Mouse (Mus musculus) fat pad, adult 2 months (tissue): ENCODE results near the gene Zfp593.
A peak's percentile ranks its signal among the peaks of the same experiment; 100 is the strongest.
"Not testable (repeated sequence)": the region's sequence is repeated elsewhere in the genome, so short reads cannot be mapped to it uniquely, and the experiment has no call there.

Experiments used
- DNase-seq: peaks from one replicate; pipeline ENCODE4 v3.0.0-alpha.2; 2011; ENCODE audit warnings: low read depth, low spot score; ENCODE audit errors: extremely low read depth

Gene Zfp593

GRCm38 (mm10) chr4:134245148-134245843 lies at the start of gene Zfp593:
Zfp593 (minus strand) TSS chr4:134245592.
- peak; percentile 25 for DNase-seq

DNA sequence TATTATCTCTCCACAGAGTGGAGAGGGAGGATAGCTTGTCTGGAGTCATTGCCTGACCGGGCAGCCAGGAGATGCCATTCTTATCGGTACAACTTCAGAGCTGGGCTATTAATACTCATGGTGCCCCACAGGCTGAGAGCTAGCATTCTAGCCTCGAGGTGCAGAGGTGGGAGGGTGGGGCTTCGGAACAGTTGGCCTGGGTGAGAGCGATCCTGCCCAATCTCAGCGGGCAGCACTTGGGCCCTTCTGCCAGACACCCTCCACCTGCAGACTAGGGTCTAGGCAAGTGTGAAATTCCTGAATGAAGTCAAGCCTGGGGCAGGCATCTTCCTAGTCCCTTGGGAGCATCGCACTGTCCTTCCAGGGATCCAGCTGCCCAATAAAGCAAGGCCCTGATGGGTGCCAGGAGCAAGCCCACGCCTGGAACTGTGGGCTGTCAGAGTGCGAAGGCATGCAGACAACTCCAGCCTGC lies 48.3 kb upstream of the Zfp593 start:
- DNase-seq: no peak

- DNase-seq: no peak
Observed at GRCm38 (mm10) chr4:134293061-134293691, 47.8 kb upstream of the Zfp593 start.

DNA sequence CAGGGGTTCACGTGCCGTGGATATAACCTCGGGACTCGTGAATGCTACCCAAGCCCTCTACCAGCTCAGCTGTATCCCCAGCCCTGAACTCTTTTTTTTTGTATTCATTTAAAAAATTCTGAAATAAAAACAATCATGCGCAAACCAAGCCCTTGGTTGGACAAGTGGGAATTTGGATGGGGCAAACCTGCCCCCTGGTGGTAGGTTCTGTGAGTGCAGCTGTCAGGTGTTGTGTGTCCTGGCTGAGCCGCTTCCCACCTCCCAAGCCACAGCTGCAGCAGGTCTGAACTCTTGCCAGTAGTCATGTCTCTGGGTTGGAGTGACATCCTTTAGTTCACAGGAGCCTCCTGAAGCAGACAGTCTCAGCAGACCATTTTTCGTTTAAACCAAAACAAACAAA lies 46.7 kb upstream of the Zfp593 start:
- no peak for DNase-seq

DNA sequence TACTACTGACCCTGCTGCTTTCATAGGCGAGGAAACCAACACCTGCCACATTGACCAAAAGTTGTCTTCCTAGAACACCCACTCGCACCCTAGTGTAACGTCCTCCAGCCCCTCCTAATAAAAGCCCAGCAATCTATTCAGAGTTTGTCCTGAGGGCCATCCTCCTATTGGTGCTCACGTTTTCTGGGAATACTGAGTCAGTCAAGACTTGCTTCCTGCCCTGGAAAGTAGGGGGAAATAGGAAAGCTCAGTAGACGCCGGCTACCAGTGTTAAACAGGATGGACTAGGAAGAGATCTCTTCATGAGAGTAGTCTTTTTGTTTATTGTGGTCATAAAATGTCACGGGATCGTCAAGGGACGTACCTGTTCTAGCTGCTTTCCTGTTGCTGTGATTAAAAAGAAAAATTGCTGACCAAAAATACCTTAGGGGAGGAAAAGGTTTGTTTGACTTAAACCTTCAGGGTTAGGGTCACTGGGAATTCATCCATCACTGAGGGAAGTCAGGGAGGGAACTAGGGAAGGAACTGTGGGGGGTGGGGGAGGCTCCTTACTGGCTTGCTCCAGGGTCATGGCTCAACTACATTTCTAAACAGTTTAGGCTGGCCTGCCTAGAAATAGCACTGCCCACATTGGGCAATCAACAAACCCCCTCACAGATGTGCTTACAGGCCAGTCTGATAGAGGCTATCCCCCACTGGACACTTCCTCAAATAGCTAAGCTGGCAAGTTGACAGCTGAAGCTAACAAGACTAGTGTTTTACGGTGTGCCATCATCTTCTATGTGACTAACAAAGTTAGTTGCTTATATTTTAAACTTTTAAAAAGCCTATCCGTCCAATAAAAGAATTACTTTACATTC lies 43.2 kb upstream of the Zfp593 start:
- DNase-seq: no peak

DNA sequence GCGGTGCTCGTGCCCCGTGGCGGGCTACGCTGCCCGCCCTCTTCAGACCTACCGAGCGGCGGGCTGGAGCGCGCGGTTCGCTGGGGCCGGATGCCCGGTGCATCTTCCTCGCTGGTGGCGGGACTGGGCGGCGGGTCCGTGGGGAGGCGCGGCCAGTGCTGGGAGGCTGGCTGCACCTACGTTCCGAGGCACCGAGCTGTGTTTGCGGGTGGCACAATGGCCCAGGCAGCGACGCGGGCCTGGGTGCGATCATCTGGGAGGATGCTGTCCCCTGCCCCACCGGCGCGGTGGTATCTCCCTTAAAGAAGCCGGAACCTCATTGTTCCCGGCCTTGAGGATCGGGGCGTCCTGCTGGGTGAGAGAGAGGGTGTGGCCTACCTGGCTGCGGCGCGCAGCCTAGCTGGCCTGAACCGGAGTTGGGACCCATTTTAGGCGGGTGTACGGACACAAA lies 42.2 kb upstream of the Zfp593 start, which contains the start of gene Pdik1l:
Gene Pdik1l, minus strand, starts transcription at position 321 of the 451 bp plus-strand sequence.
- no peak for DNase-seq

- DNase-seq: no peak
Observed at GRCm38 (mm10) chr4:134287168-134287564, 41.8 kb upstream of the Zfp593 start.

DNA sequence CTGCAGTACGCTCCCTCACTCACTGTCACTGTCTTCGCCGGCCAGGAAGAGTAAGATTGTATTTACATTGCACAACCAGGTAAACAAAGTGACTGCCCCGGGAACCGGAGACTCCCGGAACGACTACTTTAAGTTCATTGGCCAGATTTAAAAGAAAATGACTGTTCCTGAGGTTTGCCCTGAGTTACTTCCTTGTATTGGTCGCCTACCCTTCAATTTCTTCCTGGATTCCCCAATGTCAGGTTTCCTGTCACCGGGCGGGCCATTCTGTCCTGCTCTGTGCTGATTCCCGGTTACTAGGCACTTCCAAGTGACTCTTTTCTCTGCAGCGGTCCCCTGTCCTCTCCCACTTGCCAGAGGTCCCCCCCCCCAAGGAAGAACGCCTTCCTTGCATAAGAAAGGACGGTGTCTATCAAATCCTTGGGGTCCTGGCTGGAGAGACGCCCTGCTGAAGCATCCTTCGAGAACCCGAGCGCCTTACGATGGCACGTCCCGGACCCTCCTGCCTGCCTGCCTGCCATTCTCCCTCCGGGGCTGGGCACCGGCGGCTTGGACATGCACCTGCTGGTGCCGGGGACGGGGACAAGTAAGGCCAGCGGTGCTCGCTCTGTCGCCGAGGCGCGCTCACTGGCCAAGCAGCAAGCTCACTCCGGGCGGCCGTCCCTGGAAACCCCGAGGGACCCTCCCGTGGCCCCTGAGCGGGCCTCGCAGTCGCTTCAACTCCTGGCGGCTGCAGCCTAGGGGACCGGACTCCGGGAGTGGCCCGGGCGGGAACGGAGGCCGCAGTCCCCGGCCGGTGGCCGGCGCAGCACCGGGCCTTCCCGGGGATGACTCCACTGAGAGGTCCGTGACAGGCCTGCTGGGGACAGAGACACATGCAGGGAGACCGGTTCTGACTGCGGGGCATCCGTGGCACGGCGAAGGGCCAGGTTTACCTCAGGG lies 41.1 kb upstream of the Zfp593 start:
- DNase-seq: no peak

GRCm38 (mm10) chr4:134284942-134285341 lies 39.5 kb upstream of the Zfp593 start:
- DNase-seq: no peak

- DNase-seq: peak; percentile 62
Observed at GRCm38 (mm10) chr4:134273417-134274345, 28.3 kb upstream of the Zfp593 start.

- DNase-seq: peak; percentile 40
Observed at GRCm38 (mm10) chr4:134272731-134273416, 27.5 kb upstream of the Zfp593 start.

DNA sequence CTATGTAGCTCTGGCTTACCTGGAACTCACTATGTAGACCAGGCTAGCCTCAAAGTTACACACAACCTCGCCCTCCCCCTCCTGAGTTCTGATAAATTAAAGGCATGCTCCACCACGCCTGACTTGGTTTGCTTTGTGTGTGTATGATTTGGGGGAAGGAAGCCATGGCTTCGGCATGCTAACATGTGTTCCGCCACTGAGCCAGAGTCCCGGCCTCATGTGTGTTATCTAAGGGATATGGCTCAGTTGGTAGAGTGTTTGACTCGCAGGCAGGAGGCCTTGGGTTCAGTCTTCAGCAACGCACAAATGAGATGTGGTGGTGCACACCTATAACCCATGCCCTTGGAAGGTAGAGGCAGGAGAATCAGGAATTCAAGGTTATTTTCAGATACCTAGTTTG lies 26.6 kb upstream of the Zfp593 start:
- no peak for DNase-seq

GRCm38 (mm10) chr4:134269622-134270021 lies 24.2 kb upstream of the Zfp593 start:
- not testable (repeated sequence) for DNase-seq

DNA sequence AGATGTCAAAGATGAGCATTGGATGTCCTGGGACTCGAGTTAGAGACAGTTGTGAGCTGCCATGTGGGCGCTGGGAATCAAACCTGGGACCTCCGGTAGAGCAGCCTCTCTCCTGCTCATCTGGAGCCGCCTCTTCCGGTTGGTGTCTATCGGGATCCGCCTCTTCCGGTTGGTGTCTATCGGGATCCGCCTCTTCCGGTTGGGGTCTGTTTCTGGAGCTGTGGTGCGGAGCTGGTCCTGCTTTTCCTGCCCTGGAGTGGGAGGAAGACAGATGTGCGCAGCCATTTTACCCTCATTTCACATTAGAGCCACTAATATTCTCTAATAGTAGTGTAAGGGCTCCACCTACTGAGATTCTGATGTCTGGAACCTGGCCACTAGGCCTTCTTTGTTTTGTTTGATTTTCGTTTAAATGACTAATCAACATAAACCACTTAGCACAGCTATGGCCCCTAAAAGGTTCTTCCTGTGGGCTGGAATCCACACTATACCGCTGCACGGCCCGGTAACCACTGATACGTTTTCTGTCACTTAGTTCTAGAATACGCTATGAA lies 22.8 kb upstream of the Zfp593 start:
- no peak for DNase-seq

DNA sequence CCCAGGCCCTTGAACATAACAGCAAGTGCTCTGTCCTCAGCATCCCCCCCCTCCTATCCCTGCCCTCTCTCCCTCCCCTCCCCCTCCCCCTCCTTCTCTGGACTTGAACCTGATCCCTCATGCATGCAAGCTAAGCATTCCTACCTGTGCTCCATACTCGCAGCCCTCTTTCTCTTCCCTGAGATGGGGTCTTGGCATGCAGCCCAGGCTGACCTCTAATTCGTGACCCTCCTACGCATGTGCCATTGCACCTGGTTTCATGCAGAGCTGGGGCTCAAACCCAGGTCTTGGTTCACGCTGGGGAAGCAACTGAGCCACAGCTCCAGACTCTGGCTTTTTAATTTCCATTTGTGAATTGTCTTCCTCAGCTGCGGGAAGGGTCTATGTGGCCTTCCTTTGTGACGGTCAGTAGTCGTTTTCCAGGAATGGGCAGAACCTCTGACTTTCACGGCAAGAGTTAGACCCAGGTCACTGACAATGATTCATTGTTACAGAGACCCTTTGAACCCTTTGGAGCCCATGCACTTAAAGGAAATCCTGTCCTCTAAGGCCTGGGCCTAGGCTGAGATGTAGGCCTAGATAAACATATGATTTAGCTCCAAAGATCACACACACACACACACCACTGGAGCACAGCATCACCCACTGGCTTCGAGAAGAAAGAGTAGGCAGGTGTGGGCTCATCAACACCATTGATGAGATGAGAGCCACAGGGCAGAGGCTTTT lies 20.6 kb upstream of the Zfp593 start:
- DNase-seq: no peak

- no peak for DNase-seq
Observed at GRCm38 (mm10) chr4:134263191-134263590, 17.8 kb upstream of the Zfp593 start.

DNA sequence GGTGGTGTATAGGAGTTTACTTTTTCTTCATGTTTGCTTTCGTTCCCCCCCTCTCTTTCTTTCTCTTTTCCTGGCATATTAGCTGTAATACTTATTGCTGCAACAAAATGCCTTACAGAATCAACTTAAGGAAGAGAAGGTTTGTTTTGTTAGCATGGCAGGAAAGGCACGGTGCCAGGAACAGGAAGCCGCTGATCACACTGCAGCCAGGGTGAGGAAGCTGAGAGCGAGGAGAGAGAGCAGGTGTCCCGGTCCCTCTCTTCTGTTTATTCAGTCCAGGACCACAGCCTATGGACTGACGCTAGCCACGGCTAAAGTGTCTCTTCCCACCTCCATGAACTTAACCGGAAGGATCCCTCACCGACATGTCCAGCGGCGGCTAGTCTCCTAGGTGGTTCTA lies 13.0 kb upstream of the Zfp593 start:
- no peak for DNase-seq
